Mouse (Mus musculus) erythroblast, embryonic 14.5 days (primary cell): ENCODE results near the gene Retreg3.

Source experiments
- GATA1 ChIP-seq: IDR thresholded peaks from 2 replicates; pipeline ENCODE4 v1.6.1; 2012; ENCODE audit warnings: low read length, inconsistent platforms, mixed read lengths
- TAL1 ChIP-seq: IDR thresholded peaks from 3 replicates; pipeline ENCODE4 v1.6.1; 2012; ENCODE audit warnings: low read length, inconsistent platforms, mixed read lengths

DNA sequence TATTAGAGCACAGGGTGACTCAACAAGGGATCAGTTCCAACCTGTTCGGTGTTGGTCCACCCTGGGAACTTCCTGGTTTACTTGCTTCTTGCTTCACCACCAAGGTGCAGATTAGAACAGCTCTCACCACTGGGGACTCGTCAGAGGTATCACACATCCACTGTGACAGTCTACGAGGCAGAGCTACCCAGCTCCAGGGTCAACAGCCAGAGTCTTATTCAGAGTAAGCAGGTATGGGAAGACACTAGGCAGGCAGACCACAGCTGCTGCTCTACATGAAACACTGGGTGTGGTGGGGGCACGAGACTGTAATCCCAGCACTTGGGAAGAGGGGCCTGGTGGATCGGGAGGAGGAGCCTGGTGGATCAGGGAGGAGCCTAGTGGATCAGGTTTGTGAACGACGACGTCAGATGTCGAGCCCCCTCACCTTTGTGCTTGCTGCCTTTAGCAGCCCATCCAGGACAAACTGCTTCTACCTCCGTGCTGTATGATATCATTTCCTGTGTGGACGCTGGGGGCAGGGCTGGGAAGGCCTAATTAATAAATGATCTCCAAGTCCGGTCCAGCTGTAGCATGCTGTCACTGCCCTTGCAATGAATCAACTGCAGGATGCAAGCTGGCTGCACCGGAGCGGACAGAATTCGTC is 19.0 kb upstream of the Retreg3 start:
- TF ChIP-seq TAL1 (no peak), GATA1 (no peak)
